Mouse (Mus musculus) thymus, postnatal 0 days (tissue): ENCODE measurements around the gene Slxl1. TPM values are rescaled to one million over a fixed set of nuclear protein-coding genes. Genes with fewer than 3 reads are reported as not detected.
"Not testable (repeated sequence)": the region's sequence is repeated elsewhere in the genome, so short reads cannot be mapped to it uniquely, and the experiment has no call there.

Source experiments
- DNase-seq: peaks from one replicate; pipeline ENCODE4 v3.0.0-alpha.2; 2015; ENCODE audit warnings: low spot score
- polyA plus RNA-seq: library from polyadenylated mRNA; unstranded; fragments of >200 nt; fragmentation: Nextera tagmentation; extraction: Ambion mirVana; gene quantifications from 2 replicates; pipeline ENCODE4 v1.2.1, GENCODE M21; 2015

The Slxl1 gene
- polyA plus RNA-seq: not detected in 2 replicates

DNA sequence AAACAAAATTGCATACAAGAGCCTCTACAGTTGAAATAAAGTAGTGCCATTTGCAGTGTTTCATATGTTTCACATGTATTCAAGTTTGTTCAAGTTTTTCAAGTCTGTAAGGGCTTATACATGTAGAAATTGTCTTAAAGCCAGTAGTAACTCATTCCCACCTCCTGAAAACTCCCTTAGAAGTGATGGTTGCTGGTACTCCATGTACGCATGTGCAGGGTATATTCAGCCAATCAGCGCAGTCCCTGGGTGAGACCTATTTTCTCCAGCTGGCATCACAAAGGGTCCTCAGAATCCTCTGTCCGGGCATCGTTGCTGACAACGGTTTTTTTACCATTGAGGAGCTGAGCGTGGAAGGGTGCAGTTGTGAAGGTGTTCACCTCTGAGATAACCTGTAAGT is at the start of gene Slxl1:
TSS of gene Slxl1 (plus strand) at position 301 of the 400 bp plus-strand sequence.
- DNase-seq: not testable (repeated sequence)
